Mouse (Mus musculus) heart, embryonic 12.5 days (tissue): ENCODE results near the gene Arhgap45. TPM values are rescaled to one million over a fixed set of nuclear protein-coding genes. Genes with fewer than 3 reads are reported as not detected.

Experiments
- ATAC-seq: fragments of 200-750 bp; cut with Nextera tagmentation; 2 replicates; pipeline ENCODE4 v1.8.0; 2017; ENCODE audit warnings: moderate TSS enrichment, moderate library complexity; ENCODE audit not compliant: insufficient number of reproducible peaks, low FRiP score
- H3K27ac ChIP-seq: fragments of 300-500 bp; sonication (generic); 2 replicates; pipeline ENCODE4 v1.5.1; 2016; ENCODE audit warnings: mild to moderate bottlenecking, moderate library complexity; ENCODE audit not compliant: poor library complexity, severe bottlenecking
- H3K27me3 ChIP-seq: fragments of 300-500 bp; sonication (generic); replicated peaks from 2 replicates; pipeline ENCODE4 v1.6.1; 2016; ENCODE audit warnings: mild to moderate bottlenecking, moderate library complexity
- H3K36me3 ChIP-seq: fragments of 300-500 bp; sonication (generic); 2 replicates; pipeline ENCODE4 v1.6.1; 2016; ENCODE audit warnings: mild to moderate bottlenecking, moderate library complexity
- H3K4me1 ChIP-seq: fragments of 300-500 bp; sonication (generic); replicated peaks from 2 replicates; pipeline ENCODE4 v1.6.1; 2016; ENCODE audit warnings: mild to moderate bottlenecking
- H3K4me2 ChIP-seq: fragments of 300-500 bp; sonication (generic); 2 replicates; pipeline ENCODE4 v1.6.1; 2016; ENCODE audit warnings: mild to moderate bottlenecking, moderate library complexity
- H3K4me3 ChIP-seq: fragments of 300-500 bp; sonication (generic); 2 replicates; pipeline ENCODE4 v1.5.1; 2016; ENCODE audit warnings: mild to moderate bottlenecking
- H3K9ac ChIP-seq: fragments of 300-500 bp; sonication (generic); 2 replicates; pipeline ENCODE4 v1.6.1; 2016; ENCODE audit warnings: mild to moderate bottlenecking, moderate library complexity
- H3K9me3 ChIP-seq: fragments of 300-500 bp; sonication (generic); replicated peaks from 2 replicates; pipeline ENCODE4 v1.6.1; 2016; ENCODE audit warnings: mild to moderate bottlenecking, moderate library complexity
- WGBS: fragments of 180-500 bp; shearing (Covaris S2); methylation state at CpG from one replicate; pipeline ENCODE4 v1.1.7; 2016; 5-methylcytosine and 5-hydroxymethylcytosine counted together
- polyA plus RNA-seq: library from polyadenylated mRNA; unstranded; fragments of >200 nt; fragmentation: Nextera tagmentation; extraction: Ambion mirVana; gene quantifications from 2 replicates; pipeline ENCODE4 v1.2.1, GENCODE M21; 2016

Gene Arhgap45
- polyA plus RNA-seq, 1 experiment from 2014 or later = 7.5 TPM

GRCm38 (mm10) chr10:80016931-80017330 lies 478 bp downstream of the Arhgap45 start:
- Histone ChIP-seq H3K36me3 (peaks cover 6% of the 10 kb centered on the region; the same call in 1 of the 2 replicates), H3K27ac (no peak overlapping the region), H3K27me3 (peaks cover 46% of the 10 kb centered on the region), H3K4me2 (peak overlapping the region; percentile 25; the same call in 1 of the 2 replicates), H3K4me3 (no peak overlapping the region), H3K9ac (no peak overlapping the region), H3K4me1 (peaks cover 29% of the 10 kb centered on the region), H3K9me3 (no peaks in the 10 kb centered on the region)
- 89% methylated on average over 10 of the region's 10 CpGs for WGBS
- no peak for ATAC-seq

GRCm38 (mm10) chr10:80017361-80017760 lies 908 bp downstream of the Arhgap45 start:
- Histone ChIP-seq H3K4me2 (peak overlapping the region; percentile 23; the same call in 1 of the 2 replicates), H3K4me1 (peaks cover 29% of the 10 kb centered on the region), H3K36me3 (peaks cover 6% of the 10 kb centered on the region; the same call in 1 of the 2 replicates), H3K9ac (no peak overlapping the region), H3K27ac (no peak overlapping the region), H3K4me3 (no peak overlapping the region), H3K9me3 (no peaks in the 10 kb centered on the region), H3K27me3 (peaks cover 42% of the 10 kb centered on the region)
- 71% methylated on average over 3 of the region's 3 CpGs for WGBS
- no peak for ATAC-seq

GRCm38 (mm10) chr10:80017771-80018170 lies 1.3 kb downstream of the Arhgap45 start:
- Histone ChIP-seq H3K4me2 (peak overlapping the region; percentile 23; the same call in 1 of the 2 replicates), H3K36me3 (peaks cover 10% of the 10 kb centered on the region; the same call in 1 of the 2 replicates), H3K27ac (no peak overlapping the region), H3K9me3 (no peaks in the 10 kb centered on the region), H3K27me3 (peaks cover 39% of the 10 kb centered on the region), H3K4me1 (peaks cover 29% of the 10 kb centered on the region), H3K9ac (no peak overlapping the region), H3K4me3 (no peak overlapping the region)
- WGBS = 77% methylated on average over 14 of the region's 14 CpGs
- no peak for ATAC-seq

- ATAC-seq = peak; percentile 69; the same call in 1 of the 2 replicates
Measured at GRCm38 (mm10) chr10:80018739-80019297, 2.4 kb downstream of the Arhgap45 start.

GRCm38 (mm10) chr10:80019471-80020131 lies 3.1 kb downstream of the Arhgap45 start:
- WGBS = 8% methylated on average over 20 of the region's 20 CpGs
- H3K4me3 ChIP-seq = peak overlapping the region; percentile 30
- H3K4me2 ChIP-seq = peak overlapping the region; percentile 62
- H3K4me1 ChIP-seq = peaks cover 29% of the 10 kb centered on the region
- H3K27ac ChIP-seq = peak overlapping the region; percentile 41
- H3K9ac ChIP-seq = peak overlapping the region; percentile 53
- peaks cover 10% of the 10 kb centered on the region; the same call in 1 of the 2 replicates for H3K36me3 ChIP-seq
- peaks cover 20% of the 10 kb centered on the region for H3K27me3 ChIP-seq
- peak; percentile 70 for ATAC-seq
- no peaks in the 10 kb centered on the region for H3K9me3 ChIP-seq

More at GRCm38 (mm10) chr10:80018739-80019297, 2.4 kb downstream of the Arhgap45 start:
- H3K27ac ChIP-seq = peak overlapping the region; percentile 41
- H3K4me2 ChIP-seq = peak overlapping the region; percentile 62
- H3K36me3 ChIP-seq = peaks cover 10% of the 10 kb centered on the region; the same call in 1 of the 2 replicates
- H3K4me1 ChIP-seq = peaks cover 29% of the 10 kb centered on the region
- H3K27me3 ChIP-seq = peaks cover 28% of the 10 kb centered on the region
- H3K9ac ChIP-seq = 0 out of 2 replicates have a peak overlapping the region, but pooled peaks have one; percentile 5
- no peaks in the 10 kb centered on the region for H3K9me3 ChIP-seq
- H3K4me3 ChIP-seq = peak overlapping the region; percentile 30
- 1% methylated on average over 15 of the region's 15 CpGs for WGBS

- H3K36me3 ChIP-seq = peaks cover 13% of the 10 kb centered on the region; the same call in 1 of the 2 replicates
- peak overlapping the region; percentile 30 for H3K4me3 ChIP-seq
- 0 out of 2 replicates have a peak overlapping the region, but pooled peaks have one; percentile 41 for H3K27ac ChIP-seq
- H3K9ac ChIP-seq = peak overlapping the region; percentile 53; the same call in 1 of the 2 replicates
- H3K4me1 ChIP-seq = peaks cover 29% of the 10 kb centered on the region
- no peak for ATAC-seq
- no peaks in the 10 kb centered on the region for H3K9me3 ChIP-seq
- H3K4me2 ChIP-seq = peak overlapping the region; percentile 62
- 32% methylated on average over 11 of the region's 11 CpGs for WGBS
- peaks cover 14% of the 10 kb centered on the region for H3K27me3 ChIP-seq
Measured at GRCm38 (mm10) chr10:80020191-80020590, 3.7 kb downstream of the Arhgap45 start.

GRCm38 (mm10) chr10:80020603-80021319 lies 4.3 kb downstream of the Arhgap45 start:
- WGBS = 80% methylated on average over 18 of the region's 18 CpGs
- peaks cover 9% of the 10 kb centered on the region for H3K27me3 ChIP-seq
- H3K9ac ChIP-seq = 0 out of 2 replicates have a peak overlapping the region, but pooled peaks have one; percentile 53
- peak overlapping the region; percentile 62 for H3K4me2 ChIP-seq
- peak overlapping the region; percentile 30; the same call in 1 of the 2 replicates for H3K4me3 ChIP-seq
- no peak for ATAC-seq
- no peaks in the 10 kb centered on the region for H3K9me3 ChIP-seq
- peaks cover 13% of the 10 kb centered on the region; the same call in 1 of the 2 replicates for H3K36me3 ChIP-seq
- H3K27ac ChIP-seq = no peak overlapping the region
- H3K4me1 ChIP-seq = peaks cover 28% of the 10 kb centered on the region

- ATAC-seq = no peak
- Histone ChIP-seq H3K27me3 (peaks cover 6% of the 10 kb centered on the region; the same call in 1 of the 2 replicates), H3K9ac (no peak overlapping the region), H3K27ac (no peak overlapping the region), H3K36me3 (peaks cover 13% of the 10 kb centered on the region; the same call in 1 of the 2 replicates), H3K4me1 (peaks cover 24% of the 10 kb centered on the region), H3K9me3 (no peaks in the 10 kb centered on the region), H3K4me3 (no peak overlapping the region), H3K4me2 (no peak overlapping the region)
- WGBS = 89% methylated on average over 13 of the region's 13 CpGs
Measured at GRCm38 (mm10) chr10:80021320-80021641, 4.8 kb downstream of the Arhgap45 start.

GRCm38 (mm10) chr10:80022164-80022563 lies 5.7 kb downstream of the Arhgap45 start:
- WGBS = 91% methylated on average over 12 of the region's 12 CpGs
- Histone ChIP-seq H3K9me3 (no peaks in the 10 kb centered on the region), H3K9ac (no peak overlapping the region), H3K4me1 (peaks cover 21% of the 10 kb centered on the region), H3K36me3 (peaks cover 17% of the 10 kb centered on the region; the same call in 1 of the 2 replicates), H3K27ac (no peak overlapping the region), H3K4me2 (no peak overlapping the region), H3K4me3 (no peak overlapping the region), H3K27me3 (peaks cover 6% of the 10 kb centered on the region; the same call in 1 of the 2 replicates)
- no peak for ATAC-seq

- Histone ChIP-seq H3K4me1 (peaks cover 21% of the 10 kb centered on the region), H3K4me2 (no peak overlapping the region), H3K27me3 (peaks cover 1% of the 10 kb centered on the region; the same call in 1 of the 2 replicates), H3K9me3 (no peaks in the 10 kb centered on the region), H3K36me3 (peaks cover 17% of the 10 kb centered on the region; the same call in 1 of the 2 replicates), H3K9ac (no peak overlapping the region), H3K27ac (no peak overlapping the region), H3K4me3 (no peak overlapping the region)
- no peak for ATAC-seq
- 93% methylated on average over 8 of the region's 8 CpGs for WGBS
Measured at GRCm38 (mm10) chr10:80022806-80023205, 6.4 kb downstream of the Arhgap45 start.
